Mouse (Mus musculus): ENCODE data around the gene Ttll3.

DNA sequence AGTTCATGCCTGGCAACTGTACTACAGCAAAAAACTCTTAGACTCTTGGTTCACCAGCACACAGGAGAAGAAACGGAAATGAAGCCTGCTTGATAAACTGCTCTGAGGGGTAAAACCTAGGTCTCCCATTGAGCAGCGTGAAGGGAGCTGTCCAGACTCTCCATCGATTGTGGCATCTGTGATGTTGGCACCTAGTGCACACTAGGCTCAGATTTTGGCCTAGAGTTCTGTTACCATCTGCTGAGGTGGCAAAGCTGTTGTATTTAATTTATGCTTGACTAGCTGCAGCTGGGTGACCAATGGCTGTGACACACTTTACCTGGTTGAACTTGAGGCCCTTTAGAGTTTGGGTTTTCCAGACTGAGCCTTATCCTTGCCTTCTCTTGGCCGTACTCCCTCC lies 58.6 kb downstream of the Ttll3 start:
- no peak for TF ChIP-seq POLR2A (IDR thresholded peaks at IDR 0.05; ENCODE audit: borderline replicate concordance, insufficient read depth, low read length)
- no peak for TF ChIP-seq CTCF (IDR thresholded peaks at IDR 0.05; ENCODE audit: borderline replicate concordance, insufficient read depth, low read depth, low read length)
